9 mouse cellular contexts compared by ENCODE assay signal in the genomic region with DNA sequence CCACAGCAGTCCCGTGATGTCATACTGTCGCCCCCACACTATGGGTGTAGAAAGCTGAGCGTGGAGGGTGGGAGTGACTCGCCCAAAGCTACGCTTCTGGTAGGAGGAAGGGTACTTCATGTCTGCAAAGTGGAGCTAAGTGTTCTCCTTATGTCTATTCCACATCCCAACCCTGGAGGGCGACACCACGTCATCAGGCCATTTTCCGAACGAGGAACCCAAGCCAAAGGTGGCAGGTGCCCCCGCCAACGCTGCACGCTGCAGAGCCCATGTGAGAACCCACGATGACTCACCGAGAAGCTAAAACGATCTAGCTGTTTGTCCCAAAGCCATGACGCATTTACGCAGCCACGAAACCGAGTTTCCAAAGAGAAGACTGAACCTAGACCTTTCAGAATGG. TPM values are rescaled to one million over a fixed set of nuclear protein-coding genes. Genes with fewer than 3 reads are reported as not detected.
DNase-seq lines count a peak whose midpoint lies in the region; ATAC-seq and TF ChIP-seq lines count a peak whose summit lies in the region.
"Had no signal": no experiment of that assay in that cellular context is flagged by ENCODE, and none has a peak within 500 bp of the region (broad histone marks: within the 10 kb centered on the region; RNA-seq: fewer than 3 reads in every experiment).

No protein-coding gene starts in this region.

- peak overlapping the region; percentile 39 for H3K4me3 ChIP-seq in left cerebral cortex, adult 2 months

- peak; percentile 40 for ATAC-seq in activated CD4-positive, CD25-positive, alpha-beta regulatory T cell, adult 4 months
- peak; percentile 66 for ATAC-seq in frontal cortex, adult (ENCODE audit: low TSS enrichment)
- peak; percentile 54 for ATAC-seq in monocyte, adult 5-6 weeks (replicated peaks; ENCODE audit: insufficient number of reproducible peaks, low FRiP score, low TSS enrichment, poor library complexity, severe bottlenecking)

- intact Hi-C loops in left cerebral cortex, postnatal 4 days (cut with DNase I), result loop anchor here (10.0 kb wide), 2 partner anchors 192 to 262 kb away; no protein-coding TSS in a partner anchor
- intact Hi-C loops in left cerebral cortex, adult 2 months (cut with DNase I), result loop anchor here (2.0 kb wide), 1 partner anchor 40 kb away; a partner anchor contains a TSS

- TF ChIP-seq CTCF in left cerebral cortex, adult 2 months (IDR thresholded peaks at IDR 0.05), result peak; percentile 41

- peak; percentile 73 for DNase-seq in left cerebral cortex, adult 11 months (ENCODE audit: low spot score)
- DNase-seq in left cerebral cortex, postnatal 4 days, result no peak
- DNase-seq in left cerebral cortex, adult 2 months (ENCODE audit: extremely low spot score in 1 of 2, low spot score in 2 of 2), result peak; percentile 76 to 84
- DNase-seq in urinary bladder, adult 2 months (ENCODE audit: low spot score), result no peak
- no peak for DNase-seq in gastrocnemius, postnatal 25 days

- peak overlapping the region; percentile 87 for H3K27ac ChIP-seq in left cerebral cortex, adult 2 months

RNA-seq across cellular contexts. Expression of a gene that starts 16.7 kb away (rescaled TPM):
- not detected for total RNA-seq in left cerebral cortex, postnatal 4 days (2021)
- not detected for polyA plus RNA-seq in activated CD4-positive, CD25-positive, alpha-beta regulatory T cell, adult 4 months (2017; shearing (Covaris generic))
- total RNA-seq in left cerebral cortex, adult 2 months (2021), result not detected
- not detected in 3 replicates for total RNA-seq in monocyte, adult 5-6 weeks (2017)
- not detected in 2 replicates for polyA plus RNA-seq in urinary bladder, adult 2 months (2012; rRNA removed)
- total RNA-seq in gastrocnemius, postnatal 25 days (2021), result not detected
- total RNA-seq: liver, adult 2 months had no signal
- polyA plus RNA-seq: liver, adult 2 months had no signal

RNA-seq across cellular contexts. Expression of a gene that starts 21.3 kb away (rescaled TPM):
- 1 to 10 TPM in 1 of 2 experiments, under 1 TPM in 1; 0.62 to 1.1 TPM for total RNA-seq in left cerebral cortex, postnatal 4 days (2021)
- polyA plus RNA-seq in activated CD4-positive, CD25-positive, alpha-beta regulatory T cell, adult 4 months (2017; shearing (Covaris generic)), result not detected
- under 1 TPM; 0.37 to 0.41 TPM for total RNA-seq in left cerebral cortex, adult 2 months (2021)
- 0.78 to 1.4 TPM in 2 of 3 replicates, not detected in the other for total RNA-seq in monocyte, adult 5-6 weeks (2017)
- 1.3 and 1.5 TPM in 2 replicates for polyA plus RNA-seq in urinary bladder, adult 2 months (2012; rRNA removed)
- under 1 TPM; 0.13 to 0.29 TPM for total RNA-seq in gastrocnemius, postnatal 25 days (2021)

RNA-seq across cellular contexts. Expression of a gene that starts 24.5 kb away (rescaled TPM):
- 10 to 100 TPM; 23.6 to 24.6 TPM for total RNA-seq in left cerebral cortex, postnatal 4 days (2021)
- polyA plus RNA-seq in activated CD4-positive, CD25-positive, alpha-beta regulatory T cell, adult 4 months (2017; shearing (Covaris generic)), result 10 to 100 TPM; 10.2 to 19.6 TPM
- 10 to 100 TPM; 30.8 to 34.4 TPM for total RNA-seq in left cerebral cortex, adult 2 months (2021)
- total RNA-seq in monocyte, adult 5-6 weeks (2017), result 11.0 to 15.9 TPM (median 11.5 TPM) in 3 replicates
- 22.1 and 25.6 TPM in 2 replicates for polyA plus RNA-seq in urinary bladder, adult 2 months (2012; rRNA removed)
- total RNA-seq in gastrocnemius, postnatal 25 days (2021), result 10 to 100 TPM in 1 of 2 experiments, 1 to 10 TPM in 1; 8.5 to 12.7 TPM

RNA-seq across cellular contexts. Expression of a gene that starts 27.1 kb away (rescaled TPM):
- total RNA-seq in left cerebral cortex, postnatal 4 days (2021), result 100 to 1,000 TPM; 640 to 672 TPM
- polyA plus RNA-seq in activated CD4-positive, CD25-positive, alpha-beta regulatory T cell, adult 4 months (2017; shearing (Covaris generic)), result 1,000 to 10,000 TPM; 2,566 to 2,766 TPM
- 100 to 1,000 TPM; 318 to 325 TPM for total RNA-seq in left cerebral cortex, adult 2 months (2021)
- 966 to 1,078 TPM (median 1,028 TPM) in 3 replicates for total RNA-seq in monocyte, adult 5-6 weeks (2017)
- 594 and 906 TPM in 2 replicates for polyA plus RNA-seq in urinary bladder, adult 2 months (2012; rRNA removed)
- total RNA-seq in gastrocnemius, postnatal 25 days (2021), result 100 to 1,000 TPM; 433 to 449 TPM

RNA-seq across cellular contexts. Expression of a gene that starts 37.5 kb away (rescaled TPM):
- total RNA-seq in left cerebral cortex, postnatal 4 days (2021), result 10 to 100 TPM; 19.1 to 22.2 TPM
- 1 to 10 TPM; 5.2 to 8.5 TPM for polyA plus RNA-seq in activated CD4-positive, CD25-positive, alpha-beta regulatory T cell, adult 4 months (2017; shearing (Covaris generic))
- total RNA-seq in left cerebral cortex, adult 2 months (2021), result 100 to 1,000 TPM in 1 of 2 experiments, 10 to 100 TPM in 1; 60.3 to 104 TPM
- 4.3 to 13.1 TPM (median 4.5 TPM) in 3 replicates for total RNA-seq in monocyte, adult 5-6 weeks (2017)
- polyA plus RNA-seq in urinary bladder, adult 2 months (2012; rRNA removed), result 335 and 503 TPM in 2 replicates
- total RNA-seq in gastrocnemius, postnatal 25 days (2021), result 100 to 1,000 TPM in 1 of 2 experiments, 10 to 100 TPM in 1; 14.3 to 121 TPM

Comparison
In these comparisons a context has a peak if more than half of its experiments do, and no peak if none do; other contexts are left out.
1. DNase-seq: peak in left cerebral cortex, adult 11 months (single experiment) and left cerebral cortex, adult 2 months (2 of 2); none in left cerebral cortex, postnatal 4 days (single experiment), urinary bladder, adult 2 months (single experiment) and gastrocnemius, postnatal 25 days (single experiment).
2. Peak in every context shown above with its lines, with median percentiles within 50 percentile points of each other: ATAC-seq.